In genomic region chr10:12658023-12658744, GRCm38 (mm10) we compare ENCODE assay signal across 15 mouse cellular contexts.
DNase-seq lines count a peak whose midpoint lies in the region; ATAC-seq and TF ChIP-seq lines count a peak whose summit lies in the region.
"Had no signal": no experiment of that assay in that cellular context is flagged by ENCODE, and none has a peak within 500 bp of the region (broad histone marks: within the 10 kb centered on the region; RNA-seq: fewer than 3 reads in every experiment).

No protein-coding gene starts in this region.

- peaks cover 34% of the 10 kb centered on the region for H3K36me3 ChIP-seq in thymus, adult 2 months (ENCODE audit: control insufficient read depth, insufficient read depth, low read length)
- H3K36me3 ChIP-seq in lung, embryonic 16.5 days (ENCODE audit: control insufficient read depth, insufficient read depth, low read length), result peaks cover 14% of the 10 kb centered on the region
- H3K36me3 ChIP-seq in midbrain, embryonic 11.5 days (ENCODE audit: control insufficient read depth, insufficient read depth, low read length), result peaks cover 3% of the 10 kb centered on the region
- no peaks in the 10 kb centered on the region for H3K36me3 ChIP-seq in forebrain, postnatal 0 days (ENCODE audit: insufficient read depth)

- H3K27me3 ChIP-seq in thymus, adult 2 months (ENCODE audit: control insufficient read depth, insufficient read depth, low read length), result no peaks in the 10 kb centered on the region
- no peaks in the 10 kb centered on the region for H3K27me3 ChIP-seq in lung, embryonic 16.5 days (ENCODE audit: control insufficient read depth, insufficient read depth, low read depth, low read length)
- H3K27me3 ChIP-seq in midbrain, embryonic 11.5 days (ENCODE audit: control insufficient read depth, insufficient read depth, low read length), result no peaks in the 10 kb centered on the region
- H3K27me3 ChIP-seq in forebrain, postnatal 0 days (ENCODE audit: insufficient read depth, low read length), result no peaks in the 10 kb centered on the region
- H3K27me3 ChIP-seq: embryonic facial prominence, embryonic 13.5 days; hindbrain, embryonic 12.5 days had no signal

- peak; percentile 21 for DNase-seq in adrenal gland, postnatal 14 days
- no peak for DNase-seq in adrenal gland, adult 8-10 months
- DNase-seq in thymus, postnatal 4 days, result peak; percentile 9
- no peak for DNase-seq in thymus, adult 2 months
- DNase-seq in ovary, postnatal 14 days (ENCODE audit: low spot score), result no peak
- DNase-seq in midbrain, embryonic 11.5 days (ENCODE audit: low spot score, missing footprints), result no peak
- no peak for DNase-seq in forebrain, postnatal 0 days
- DNase-seq: cerebellum, adult 9-11 months; gastrocnemius, adult 2 months; kidney, adult 9 months had no signal

- no peak overlapping the region for H3K27ac ChIP-seq in thymus, adult 2 months (ENCODE audit: control insufficient read depth, insufficient read depth, low read length)
- H3K27ac ChIP-seq in lung, embryonic 16.5 days (ENCODE audit: low read length), result peak overlapping the region; percentile 83
- H3K27ac ChIP-seq in midbrain, embryonic 11.5 days (ENCODE audit: low read depth, low read length), result no peak overlapping the region
- no peak overlapping the region for H3K27ac ChIP-seq in forebrain, postnatal 0 days (ENCODE audit: low read depth, low read length)
- H3K27ac ChIP-seq: embryonic facial prominence, embryonic 13.5 days; gastrocnemius, adult 2 months; hindbrain, embryonic 12.5 days had no signal

- no peak overlapping the region for H3K9ac ChIP-seq in lung, embryonic 16.5 days (ENCODE audit: low read length)
- H3K9ac ChIP-seq in midbrain, embryonic 11.5 days (ENCODE audit: low read length), result no peak overlapping the region
- H3K9ac ChIP-seq in forebrain, postnatal 0 days, result no peak overlapping the region
- H3K9ac ChIP-seq: embryonic facial prominence, embryonic 13.5 days; hindbrain, embryonic 12.5 days had no signal

- no peak for TF ChIP-seq CTCF in thymus, adult 2 months (IDR thresholded peaks at IDR 0.05; ENCODE audit: borderline replicate concordance, control insufficient read depth, extremely low read depth, insufficient read depth, low read length, poor library complexity)
- TF ChIP-seq CTCF in forebrain, postnatal 0 days (IDR thresholded peaks at IDR 0.05; ENCODE audit: low read depth), result no peak

- 90% methylated on average over 8 of the region's 8 CpGs for WGBS in thymus, adult 2 months
- WGBS in lung, embryonic 16.5 days, result 43% methylated on average over 8 of the region's 8 CpGs
- WGBS in midbrain, embryonic 11.5 days, result 79% methylated on average over 8 of the region's 8 CpGs
- WGBS in forebrain, postnatal 0 days, result 85% methylated on average over 8 of the region's 8 CpGs

- no peaks in the 10 kb centered on the region for H3K4me1 ChIP-seq in thymus, adult 2 months (replicated peaks; ENCODE audit: control insufficient read depth, insufficient read depth, low read length)
- H3K4me1 ChIP-seq in lung, embryonic 16.5 days (replicated peaks; ENCODE audit: control insufficient read depth, insufficient read depth, low read length), result peaks cover 5% of the 10 kb centered on the region; the same call in 1 of the 2 replicates
- H3K4me1 ChIP-seq in midbrain, embryonic 11.5 days (ENCODE audit: control insufficient read depth, insufficient read depth, low read length), result no peaks in the 10 kb centered on the region
- H3K4me1 ChIP-seq in forebrain, postnatal 0 days (ENCODE audit: insufficient read depth), result no peaks in the 10 kb centered on the region
- H3K4me1 ChIP-seq: embryonic facial prominence, embryonic 13.5 days; hindbrain, embryonic 12.5 days had no signal

- no peak overlapping the region for H3K4me3 ChIP-seq in thymus, adult 2 months (ENCODE audit: control insufficient read depth, insufficient read depth, low read length)
- H3K4me3 ChIP-seq in lung, embryonic 16.5 days (ENCODE audit: low read length), result no peak overlapping the region
- no peak overlapping the region for H3K4me3 ChIP-seq in midbrain, embryonic 11.5 days (ENCODE audit: low read depth, low read length)
- no peak overlapping the region for H3K4me3 ChIP-seq in forebrain, postnatal 0 days (ENCODE audit: low read depth, low read length)
- H3K4me3 ChIP-seq: embryonic facial prominence, embryonic 13.5 days; gastrocnemius, adult 2 months; hindbrain, embryonic 12.5 days; myocyte had no signal

- no peak for TF ChIP-seq POLR2A in thymus, adult 2 months (IDR thresholded peaks at IDR 0.05; ENCODE audit: control insufficient read depth, extremely low read depth, insufficient read depth, low read length, poor library complexity)

- peak overlapping the region; percentile 14; the same call in 1 of the 2 replicates for H3K4me2 ChIP-seq in lung, embryonic 16.5 days (ENCODE audit: low read depth, low read length)
- no peak overlapping the region for H3K4me2 ChIP-seq in midbrain, embryonic 11.5 days
- no peak overlapping the region for H3K4me2 ChIP-seq in forebrain, postnatal 0 days (ENCODE audit: low read depth)
- H3K4me2 ChIP-seq: embryonic facial prominence, embryonic 13.5 days; hindbrain, embryonic 12.5 days had no signal

- H3K9me3 ChIP-seq in lung, embryonic 16.5 days (ENCODE audit: control insufficient read depth, low read length), result peaks cover 4% of the 10 kb centered on the region
- peaks cover 4% of the 10 kb centered on the region; the same call in 1 of the 2 replicates for H3K9me3 ChIP-seq in midbrain, embryonic 11.5 days (ENCODE audit: control insufficient read depth, low read length)
- H3K9me3 ChIP-seq in forebrain, postnatal 0 days (ENCODE audit: low read length), result no peaks in the 10 kb centered on the region

- ATAC-seq in lung, embryonic 16.5 days (ENCODE audit: low read depth), result peak; percentile 92
- no peak for ATAC-seq in midbrain, embryonic 11.5 days (ENCODE audit: low FRiP score)
- no peak for ATAC-seq in forebrain, postnatal 0 days
- ATAC-seq: forebrain, embryonic 14.5 days had no signal

Comparison
In these comparisons a context has a peak if more than half of its experiments do, and no peak if none do; other contexts are left out.
1. DNase-seq: peak in adrenal gland, postnatal 14 days (single experiment) and thymus, postnatal 4 days (single experiment); none in adrenal gland, adult 8-10 months (single experiment), thymus, adult 2 months (single experiment), ovary, postnatal 14 days (single experiment), midbrain, embryonic 11.5 days (single experiment) and forebrain, postnatal 0 days (single experiment).